Mouse (Mus musculus) heart, embryonic 10.5 days (tissue): ENCODE measurements at regions not wholly inside any gene's neighbourhood (a gene's known extent, or its start where the extent isn't known, plus 50 kb on each side); places are given as distances from the start of the nearest gene placed in this dataset.

Experiments
- DNase-seq: peaks from one replicate; pipeline ENCODE4 v3.0.0-alpha.2; 2017; ENCODE audit warnings: low spot score
- H3K27ac ChIP-seq: fragments of 300-500 bp; sonication (generic); 2 replicates; pipeline ENCODE4 v1.5.1; 2016; ENCODE audit warnings: mild to moderate bottlenecking
- H3K27me3 ChIP-seq: fragments of 300-500 bp; sonication (generic); 2 replicates; pipeline ENCODE4 v1.6.1; 2016; ENCODE audit warnings: mild to moderate bottlenecking; ENCODE audit not compliant: poor library complexity, insufficient read depth, severe bottlenecking
- H3K36me3 ChIP-seq: fragments of 300-500 bp; sonication (generic); 2 replicates; pipeline ENCODE4 v1.6.1; 2016; ENCODE audit warnings: mild to moderate bottlenecking, moderate library complexity
- H3K4me1 ChIP-seq: fragments of 300-500 bp; sonication (generic); 2 replicates; pipeline ENCODE4 v1.6.1; 2016; ENCODE audit warnings: mild to moderate bottlenecking
- H3K4me3 ChIP-seq: fragments of 300-500 bp; sonication (generic); 2 replicates; pipeline ENCODE4 v1.5.1; 2016; ENCODE audit warnings: mild to moderate bottlenecking, moderate library complexity
- H3K9me3 ChIP-seq: fragments of 300-500 bp; sonication (generic); 2 replicates; pipeline ENCODE4 v1.6.1; 2016; ENCODE audit warnings: mild to moderate bottlenecking, moderate library complexity
- WGBS: fragments of 180-500 bp; shearing (Covaris S2); methylation state at CpG from one replicate; pipeline ENCODE4 v1.1.7; 2016; 5-methylcytosine and 5-hydroxymethylcytosine counted together

DNA sequence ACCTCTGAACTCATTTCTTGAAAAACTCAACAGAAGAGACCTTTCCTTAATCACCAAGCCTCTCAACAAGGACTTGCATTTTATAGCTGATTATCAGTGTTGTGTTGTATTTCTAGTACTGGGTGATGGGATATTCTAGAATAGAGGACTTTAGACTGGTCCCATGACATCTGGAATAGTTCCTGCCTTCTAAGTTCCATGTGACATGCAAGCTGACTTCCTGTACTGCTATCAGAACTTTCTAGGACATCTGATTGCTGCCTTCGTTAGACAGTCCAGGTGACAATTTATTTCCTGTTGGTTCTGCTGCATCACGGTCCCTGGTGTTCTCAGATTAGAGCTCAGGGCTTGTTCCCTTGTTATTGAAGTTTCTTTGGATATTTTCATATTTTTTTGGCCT lies 465.5 kb downstream of the Bnc2 start:
- no peaks in the 10 kb centered on the region for H3K9me3 ChIP-seq
- H3K4me3 ChIP-seq, result no peak overlapping the region
- H3K4me1 ChIP-seq, result peaks cover 17% of the 10 kb centered on the region
- no peak overlapping the region for H3K27ac ChIP-seq
- no peak for DNase-seq
- H3K36me3 ChIP-seq, result no peaks in the 10 kb centered on the region
- 67% methylated on average over 2 of the region's 2 CpGs for WGBS
- H3K27me3 ChIP-seq, result no peaks in the 10 kb centered on the region

DNA sequence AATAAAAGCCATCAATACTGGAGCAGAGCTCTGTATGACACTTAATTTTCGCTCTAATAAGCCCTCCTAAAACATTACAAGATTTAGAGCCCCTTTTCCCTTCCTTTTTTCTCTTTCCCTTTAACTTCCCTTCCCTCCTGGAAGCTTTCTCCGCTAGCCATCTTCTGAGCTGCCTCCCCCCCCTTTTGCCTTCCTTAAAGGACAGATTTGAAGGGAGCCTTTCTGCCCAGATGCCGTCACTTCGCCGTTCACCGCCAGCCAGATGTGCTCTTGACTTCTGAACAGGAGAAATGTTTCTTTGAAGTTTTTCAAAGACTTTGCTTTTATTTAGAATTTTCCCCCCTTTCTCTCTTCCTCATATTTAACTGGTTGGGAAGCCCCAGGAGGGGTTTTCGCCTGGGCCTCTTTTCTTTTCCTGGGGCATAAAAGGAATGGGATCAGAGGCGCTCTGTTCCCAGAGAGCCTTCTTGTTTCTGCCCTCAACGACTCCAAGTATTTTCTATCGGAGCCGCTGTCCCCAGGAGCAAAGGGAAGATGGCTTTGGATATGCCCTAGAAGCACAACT lies 463.7 kb downstream of the Bnc2 start:
- peaks cover 13% of the 10 kb centered on the region for H3K4me1 ChIP-seq
- 76% methylated on average over 11 of the region's 11 CpGs for WGBS
- H3K27ac ChIP-seq, result no peak overlapping the region
- H3K36me3 ChIP-seq, result no peaks in the 10 kb centered on the region
- no peaks in the 10 kb centered on the region for H3K27me3 ChIP-seq
- H3K9me3 ChIP-seq, result no peaks in the 10 kb centered on the region
- DNase-seq, result no peak
- H3K4me3 ChIP-seq, result no peak overlapping the region

- Histone ChIP-seq H3K4me1 (peaks cover 9% of the 10 kb centered on the region), H3K27ac (no peak overlapping the region), H3K4me3 (no peak overlapping the region), H3K9me3 (no peaks in the 10 kb centered on the region), H3K36me3 (no peaks in the 10 kb centered on the region), H3K27me3 (no peaks in the 10 kb centered on the region)
- no peak for DNase-seq
- WGBS, result 74% methylated on average over 6 of the region's 6 CpGs
Measured at GRCm38 (mm10) chr4:84212004-84212403, 463.1 kb downstream of the Bnc2 start.

DNA sequence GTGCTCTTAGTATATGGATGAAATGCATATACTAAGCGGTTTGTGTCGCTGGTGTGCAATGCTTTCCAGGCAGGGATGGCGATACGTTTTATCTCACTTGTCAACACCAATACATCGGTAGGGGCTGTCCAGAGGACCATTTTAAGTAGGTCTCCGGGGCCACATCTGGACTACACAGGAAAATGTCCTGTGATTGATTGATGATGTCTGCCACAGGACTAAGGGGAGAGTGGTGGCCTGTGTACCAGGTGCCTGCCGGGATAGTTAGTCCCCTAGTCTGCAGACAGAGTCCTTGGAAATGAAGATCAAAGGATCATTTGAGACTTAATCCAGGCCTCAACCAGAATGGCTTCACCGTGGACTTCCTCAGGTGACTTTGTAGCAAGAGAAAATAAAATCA lies 460.6 kb downstream of the Bnc2 start:
- DNase-seq, result no peak
- Histone ChIP-seq H3K36me3 (no peaks in the 10 kb centered on the region), H3K4me1 (peaks cover 9% of the 10 kb centered on the region; the same call in 1 of the 2 replicates), H3K27me3 (no peaks in the 10 kb centered on the region), H3K27ac (no peak overlapping the region), H3K4me3 (no peak overlapping the region), H3K9me3 (no peaks in the 10 kb centered on the region)
- WGBS, result 40% methylated on average over 8 of the region's 8 CpGs

DNA sequence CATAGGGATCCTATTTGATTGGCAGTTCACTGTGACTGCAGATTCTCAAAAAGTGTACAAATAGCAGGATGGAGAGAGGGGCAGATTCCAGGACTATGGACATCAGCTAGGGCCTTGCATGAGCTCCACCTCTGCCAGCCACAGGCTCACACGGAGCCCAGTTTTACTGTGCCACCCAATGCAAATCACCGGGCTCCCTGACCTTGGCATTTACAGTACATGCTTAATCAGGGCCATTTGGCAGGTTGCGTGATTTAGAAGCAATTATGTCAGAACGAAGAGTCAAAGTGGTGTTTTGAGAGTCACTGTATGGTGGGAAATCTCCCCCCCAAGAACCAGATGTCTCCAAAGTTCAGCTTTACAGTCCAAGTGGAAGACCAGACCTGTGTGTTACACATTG lies 456.1 kb downstream of the Bnc2 start:
- Histone ChIP-seq H3K4me1 (peaks cover 9% of the 10 kb centered on the region; the same call in 1 of the 2 replicates), H3K36me3 (no peaks in the 10 kb centered on the region), H3K27me3 (no peaks in the 10 kb centered on the region), H3K4me3 (no peak overlapping the region), H3K9me3 (no peaks in the 10 kb centered on the region), H3K27ac (no peak overlapping the region)
- no peak for DNase-seq
- WGBS, result 91% methylated on average over 4 of the region's 4 CpGs

DNA sequence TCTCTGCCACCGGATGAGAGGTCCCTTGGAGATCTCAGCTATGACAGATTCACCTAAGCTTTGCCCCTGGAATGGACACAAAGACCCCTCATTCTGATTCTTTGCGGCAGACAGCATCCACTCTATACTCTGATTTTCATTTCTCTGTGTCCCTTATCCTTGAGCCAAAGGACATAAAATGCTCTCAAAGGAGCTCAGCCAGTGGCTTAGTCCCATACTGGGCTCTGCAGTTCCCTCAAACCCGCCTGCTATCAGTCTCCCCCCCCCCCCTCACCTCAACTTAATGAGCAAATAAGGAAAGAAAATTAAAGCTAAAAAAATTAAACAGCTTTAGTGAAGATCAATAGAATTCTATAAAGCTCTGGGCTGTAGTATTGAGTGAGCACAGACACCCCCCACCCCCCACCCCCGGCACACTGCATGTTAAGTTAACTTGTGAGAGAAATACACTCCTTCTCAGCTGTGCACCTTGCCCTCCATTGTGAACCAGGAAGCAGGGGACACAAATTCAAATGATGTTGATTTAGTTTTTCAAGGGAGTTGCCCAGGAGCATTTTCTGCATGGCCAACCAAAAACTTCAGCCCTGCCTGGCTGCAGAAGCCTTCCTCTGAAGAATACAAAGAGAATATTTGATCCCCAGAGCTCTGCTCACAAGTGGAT lies 452.9 kb downstream of the Bnc2 start:
- H3K36me3 ChIP-seq, result no peaks in the 10 kb centered on the region
- no peak overlapping the region for H3K4me3 ChIP-seq
- no peaks in the 10 kb centered on the region for H3K4me1 ChIP-seq
- 78% methylated on average over 4 of the region's 4 CpGs for whole genome bisulfite sequencing
- H3K9me3 ChIP-seq, result no peaks in the 10 kb centered on the region
- H3K27me3 ChIP-seq, result no peaks in the 10 kb centered on the region
- no peak for DNase-seq
- no peak overlapping the region for H3K27ac ChIP-seq

DNA sequence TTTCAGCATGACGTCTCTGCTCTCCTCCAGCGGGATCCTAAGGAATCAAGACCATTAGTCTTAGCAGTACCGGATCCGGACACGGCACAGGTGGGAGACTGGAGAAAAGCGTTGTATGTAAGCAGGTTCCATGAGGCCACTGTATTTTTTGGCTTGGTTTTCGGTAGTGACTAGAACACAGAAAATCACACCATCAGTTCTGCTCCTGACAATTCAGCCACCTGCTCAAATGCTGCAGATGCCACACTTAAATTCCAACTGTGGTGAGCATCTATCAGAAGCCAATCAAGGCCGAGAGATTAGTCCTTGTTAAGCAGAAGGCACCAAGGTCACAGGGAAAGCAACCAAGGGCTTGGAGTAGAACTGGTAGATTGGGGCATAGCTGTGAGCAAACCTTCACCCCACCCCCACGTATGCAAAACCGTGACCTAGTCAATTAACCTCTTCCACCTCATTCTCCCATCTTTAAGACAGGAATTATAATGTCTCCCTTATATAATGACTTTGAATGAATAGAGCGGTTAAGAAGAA lies 452.2 kb downstream of the Bnc2 start:
- no peak for DNase-seq
- WGBS, result 89% methylated on average over 11 of the region's 11 CpGs
- no peaks in the 10 kb centered on the region for H3K4me1 ChIP-seq
- H3K27ac ChIP-seq, result no peak overlapping the region
- H3K9me3 ChIP-seq, result no peaks in the 10 kb centered on the region
- no peaks in the 10 kb centered on the region for H3K36me3 ChIP-seq
- no peaks in the 10 kb centered on the region for H3K27me3 ChIP-seq
- H3K4me3 ChIP-seq, result no peak overlapping the region

DNA sequence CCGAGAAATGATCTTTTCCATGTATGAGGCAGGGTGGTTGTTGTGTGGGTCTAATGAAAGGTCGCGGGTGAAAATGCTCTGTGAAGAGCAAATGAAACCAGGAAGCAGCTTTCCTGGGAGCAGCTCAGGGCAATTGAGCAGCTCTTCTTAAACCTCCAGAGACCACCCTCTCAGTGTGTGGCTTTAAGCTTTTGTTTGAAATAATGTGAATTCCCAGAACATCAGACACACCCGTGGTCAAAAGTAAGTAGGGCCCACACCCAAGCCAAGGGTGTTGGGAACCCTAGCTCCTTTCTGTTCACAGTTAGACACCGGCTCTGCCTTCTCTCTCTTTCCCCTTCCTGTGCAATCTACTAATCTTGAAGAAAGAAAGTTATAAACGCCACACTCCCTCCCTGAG lies 450.5 kb downstream of the Bnc2 start:
- Histone ChIP-seq H3K27me3 (no peaks in the 10 kb centered on the region), H3K36me3 (no peaks in the 10 kb centered on the region), H3K4me1 (peaks cover 3% of the 10 kb centered on the region; the same call in 1 of the 2 replicates), H3K27ac (no peak overlapping the region), H3K4me3 (no peak overlapping the region), H3K9me3 (no peaks in the 10 kb centered on the region)
- WGBS, result 69% methylated on average over 6 of the region's 6 CpGs
- no peak for DNase-seq
